Mouse (Mus musculus): ENCODE measurements around the gene Slc38a1. TPM values are rescaled to one million over a fixed set of nuclear protein-coding genes. Genes with fewer than 3 reads are reported as not detected.

Slc38a1 gene
- 109 TPM in 2 replicates for polyA plus RNA-seq (2014; fragmentation: Nextera tagmentation; extraction: Ambion mirVana)

DNA sequence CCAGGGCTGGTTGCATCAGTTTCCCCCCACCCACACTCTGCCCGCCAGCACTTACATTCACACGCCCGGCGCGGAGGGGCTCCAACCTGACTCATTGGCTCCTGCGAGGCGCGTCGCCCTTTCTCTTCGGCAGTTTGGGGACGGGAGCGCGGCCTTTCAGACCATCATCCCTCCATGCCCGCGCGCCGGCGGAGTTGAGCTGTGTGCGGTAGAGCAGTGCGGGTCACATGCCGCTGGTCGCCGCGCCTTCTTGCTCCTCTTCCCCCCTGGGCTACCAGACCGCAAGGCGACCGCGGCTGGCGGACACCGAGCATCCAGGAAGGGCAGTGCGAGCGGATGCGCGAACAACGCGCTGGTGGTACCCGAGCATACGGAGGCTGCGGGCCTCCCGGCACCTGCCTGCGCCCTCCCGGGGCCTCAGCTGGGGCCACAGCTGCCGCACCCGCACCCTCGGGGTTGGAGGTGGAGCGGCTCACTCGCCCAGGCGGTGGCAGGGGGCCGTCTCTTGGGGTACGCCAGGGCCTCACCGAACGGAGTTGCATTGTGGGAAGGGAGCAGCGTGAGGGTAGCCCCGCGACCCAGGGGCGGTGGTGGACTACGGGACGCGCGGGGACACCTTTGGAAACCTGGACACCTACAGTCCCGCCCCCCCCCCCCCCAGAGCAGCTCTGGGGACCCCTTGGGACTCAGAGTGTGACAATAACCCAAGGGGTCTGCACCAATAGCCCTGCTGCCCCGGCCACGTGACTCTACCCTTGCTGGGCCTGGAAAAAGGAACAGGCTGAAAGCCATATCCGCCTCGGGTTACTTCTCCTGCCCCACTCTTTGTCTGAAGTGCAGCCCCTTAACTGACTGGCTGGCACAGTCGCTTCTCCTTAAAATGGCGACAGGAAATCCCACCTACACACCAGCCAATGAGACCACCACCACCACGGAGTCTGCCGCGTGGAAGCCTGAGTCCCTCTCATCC is at the start of gene Slc38a1:
Slc38a1 (minus strand) TSS at position 478 of the 970 bp plus-strand sequence.
- no peaks in the 10 kb centered on the region for H3K9me3 ChIP-seq (ENCODE audit: control insufficient read depth, low read length)
- no peaks in the 10 kb centered on the region for H3K27me3 ChIP-seq (ENCODE audit: control insufficient read depth, insufficient read depth, low read length)
- peaks cover 18% of the 10 kb centered on the region for H3K4me1 ChIP-seq (ENCODE audit: control insufficient read depth, insufficient read depth, low read length)
- DNase-seq (ENCODE audit: low spot score, missing footprints) (peak; percentile 97), ATAC-seq (ENCODE audit: low FRiP score) (peak; percentile 87)
- peak within 1 kb of the TSS; percentile 87 for H3K4me3 ChIP-seq (ENCODE audit: low read depth, low read length)
- H3K27ac ChIP-seq (ENCODE audit: low read depth, low read length): peak within 1 kb of the TSS; percentile 99
- peak within 1 kb of the TSS; percentile 78 for H3K4me2 ChIP-seq
- WGBS: under 1% methylated on average over 68 of the region's 70 CpGs
- peak within 1 kb of the TSS; percentile 99 for H3K9ac ChIP-seq (ENCODE audit: low read length)
- H3K36me3 ChIP-seq (ENCODE audit: control insufficient read depth, insufficient read depth, low read length): peaks cover 7% of the 10 kb centered on the region; the same call in 1 of the 2 replicates

DNA sequence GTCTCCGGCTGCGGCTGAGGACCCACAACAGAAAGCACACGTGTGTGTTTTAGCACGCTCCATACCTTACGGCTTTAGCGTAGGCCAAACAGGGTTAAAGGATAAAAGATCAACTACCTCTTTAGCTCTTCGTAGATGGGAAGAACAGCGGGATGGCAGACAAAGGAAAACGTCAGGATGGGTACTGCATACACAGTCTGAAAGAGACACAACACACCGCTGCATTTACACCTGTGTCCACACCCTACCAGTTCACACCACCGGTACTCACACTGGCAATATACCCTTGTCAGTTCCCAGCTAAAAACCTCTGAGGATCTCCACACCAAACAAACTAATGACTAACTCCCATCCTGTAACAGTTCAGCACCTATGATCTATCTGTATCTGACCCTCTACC is 49.7 kb upstream of the Slc38a1 start:
- DNase-seq (ENCODE audit: low spot score, missing footprints) (no peak), ATAC-seq (ENCODE audit: low FRiP score) (no peak)
- Histone ChIP-seq H3K4me3 (ENCODE audit: low read depth, low read length) (no peak overlapping the region), H3K4me2 (no peak overlapping the region), H3K27me3 (ENCODE audit: control insufficient read depth, insufficient read depth, low read length) (no peaks in the 10 kb centered on the region), H3K9me3 (ENCODE audit: control insufficient read depth, low read length) (no peaks in the 10 kb centered on the region), H3K36me3 (ENCODE audit: control insufficient read depth, insufficient read depth, low read length) (peaks cover 76% of the 10 kb centered on the region), H3K9ac (ENCODE audit: low read length) (no peak overlapping the region), H3K4me1 (ENCODE audit: control insufficient read depth, insufficient read depth, low read length) (peaks cover 16% of the 10 kb centered on the region), H3K27ac (ENCODE audit: low read depth, low read length) (no peak overlapping the region)
- 93% methylated on average over 11 of the region's 11 CpGs for whole genome bisulfite sequencing

DNA sequence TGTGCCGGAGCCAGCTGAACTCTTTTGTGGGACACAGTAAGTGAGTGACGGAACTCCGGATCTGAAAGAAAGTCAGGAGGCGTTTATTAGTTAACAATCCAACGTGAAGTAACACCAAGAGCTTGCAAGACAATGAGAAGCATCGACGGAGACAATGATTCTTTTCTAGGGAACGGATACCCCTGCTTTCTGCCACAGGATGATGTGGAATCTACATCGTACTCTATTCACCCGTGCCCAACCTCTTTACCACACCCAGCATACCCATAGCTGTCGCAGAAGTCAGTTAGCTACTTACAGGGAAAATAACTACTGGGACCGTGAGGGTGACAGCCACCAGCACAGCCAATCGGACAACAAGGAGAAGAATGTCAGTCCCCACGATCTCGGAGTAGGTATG is 48.7 kb upstream of the Slc38a1 start:
- DNase-seq (ENCODE audit: low spot score, missing footprints): no peak

DNA sequence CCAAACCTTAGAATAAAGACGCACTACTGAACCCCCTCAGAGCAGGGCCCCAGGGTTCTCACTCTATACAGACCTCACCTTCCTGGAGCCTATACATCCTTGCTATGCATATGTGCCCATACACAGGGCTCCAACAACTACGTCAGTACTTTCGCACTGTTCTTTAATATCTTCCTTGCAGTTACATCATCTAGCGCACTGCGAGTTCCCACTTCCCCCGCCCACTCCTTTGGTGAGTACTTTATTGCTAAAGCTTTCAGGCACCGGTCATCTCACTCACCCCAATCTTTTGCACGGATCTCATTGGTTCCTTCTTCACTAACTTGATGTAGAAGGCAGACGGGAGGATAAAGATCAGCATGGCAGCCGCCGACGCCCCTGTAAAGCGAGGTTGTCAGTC is 48.1 kb upstream of the Slc38a1 start:
- DNase-seq (ENCODE audit: low spot score, missing footprints) (no peak), ATAC-seq (ENCODE audit: low FRiP score) (no peak)
- Histone ChIP-seq H3K27ac (ENCODE audit: low read depth, low read length) (no peak overlapping the region), H3K9me3 (ENCODE audit: control insufficient read depth, low read length) (no peaks in the 10 kb centered on the region), H3K4me3 (ENCODE audit: low read depth, low read length) (no peak overlapping the region), H3K4me1 (ENCODE audit: control insufficient read depth, insufficient read depth, low read length) (peaks cover 2% of the 10 kb centered on the region; the same call in 1 of the 2 replicates), H3K4me2 (no peak overlapping the region), H3K36me3 (ENCODE audit: control insufficient read depth, insufficient read depth, low read length) (peaks cover 70% of the 10 kb centered on the region), H3K27me3 (ENCODE audit: control insufficient read depth, insufficient read depth, low read length) (no peaks in the 10 kb centered on the region), H3K9ac (ENCODE audit: low read length) (no peak overlapping the region)
- WGBS: 94% methylated on average over 13 of the region's 13 CpGs

More for the DNA sequence above, 48.7 kb upstream of the Slc38a1 start:
- no peak overlapping the region for H3K9ac ChIP-seq (ENCODE audit: low read length)
- ATAC-seq (ENCODE audit: low FRiP score): no peak
- no peak overlapping the region for H3K4me2 ChIP-seq
- 92% methylated on average over 15 of the region's 15 CpGs for WGBS
- H3K4me3 ChIP-seq (ENCODE audit: low read depth, low read length): no peak overlapping the region
- H3K27me3 ChIP-seq (ENCODE audit: control insufficient read depth, insufficient read depth, low read length): no peaks in the 10 kb centered on the region
- H3K9me3 ChIP-seq (ENCODE audit: control insufficient read depth, low read length): no peaks in the 10 kb centered on the region
- no peak overlapping the region for H3K27ac ChIP-seq (ENCODE audit: low read depth, low read length)
- peaks cover 70% of the 10 kb centered on the region for H3K36me3 ChIP-seq (ENCODE audit: control insufficient read depth, insufficient read depth, low read length)
- H3K4me1 ChIP-seq (ENCODE audit: control insufficient read depth, insufficient read depth, low read length): peaks cover 5% of the 10 kb centered on the region

DNA sequence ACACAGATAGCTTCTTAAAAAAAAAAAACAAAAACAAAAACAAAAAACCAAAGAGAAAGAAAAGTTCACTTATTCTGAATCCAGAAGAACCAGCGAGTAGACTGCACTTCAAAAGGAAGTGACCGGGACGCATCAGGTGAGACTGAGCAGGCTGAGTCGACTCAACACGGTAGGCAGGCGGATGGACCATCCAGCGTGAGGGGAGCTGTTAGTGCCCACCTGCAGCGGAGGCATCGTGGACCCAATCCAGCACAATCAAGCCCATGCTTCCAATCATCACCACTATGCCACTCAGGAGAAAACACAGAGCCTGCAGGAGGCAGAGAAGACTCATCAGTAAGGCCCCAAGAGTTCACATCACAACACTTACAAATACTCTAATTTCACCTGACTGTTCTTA is 47.2 kb upstream of the Slc38a1 start:
- H3K9me3 ChIP-seq (ENCODE audit: control insufficient read depth, low read length): no peaks in the 10 kb centered on the region
- H3K27me3 ChIP-seq (ENCODE audit: control insufficient read depth, insufficient read depth, low read length): no peaks in the 10 kb centered on the region
- H3K27ac ChIP-seq (ENCODE audit: low read depth, low read length): no peak overlapping the region
- ATAC-seq (ENCODE audit: low FRiP score) (no peak), DNase-seq (ENCODE audit: low spot score, missing footprints) (no peak)
- no peak overlapping the region for H3K9ac ChIP-seq (ENCODE audit: low read length)
- no peak overlapping the region for H3K4me3 ChIP-seq (ENCODE audit: low read depth, low read length)
- H3K4me1 ChIP-seq (ENCODE audit: control insufficient read depth, insufficient read depth, low read length): no peaks in the 10 kb centered on the region
- no peak overlapping the region for H3K4me2 ChIP-seq
- peaks cover 63% of the 10 kb centered on the region for H3K36me3 ChIP-seq (ENCODE audit: control insufficient read depth, insufficient read depth, low read length)
- WGBS: 96% methylated on average over 9 of the region's 9 CpGs

DNA sequence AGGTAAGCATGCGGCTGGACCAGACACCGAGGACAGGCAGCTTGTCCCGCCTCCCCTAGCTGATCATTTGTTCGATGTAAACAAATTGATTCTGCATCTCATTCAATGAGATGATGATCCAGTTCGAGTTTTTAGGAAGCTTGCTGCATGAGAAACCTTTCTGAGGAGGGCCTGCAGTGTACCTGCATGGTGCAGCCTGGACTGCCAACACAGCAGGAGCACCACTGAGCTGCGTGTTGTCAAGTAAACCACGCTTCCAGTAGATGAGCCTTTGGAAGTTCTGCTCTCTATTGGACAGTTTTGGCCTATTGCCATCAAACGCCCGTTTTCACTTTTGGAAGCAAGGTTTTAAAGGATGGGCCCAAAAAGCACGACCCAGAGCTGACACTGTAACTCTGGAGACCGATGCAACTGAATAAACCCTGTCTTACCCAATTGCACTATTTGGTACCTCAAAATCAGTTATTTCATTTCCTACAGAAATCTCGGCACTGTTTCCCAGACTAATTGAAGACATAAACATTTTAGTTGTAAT is 46.1 kb upstream of the Slc38a1 start:
- WGBS: 94% methylated on average over 12 of the region's 12 CpGs
- H3K36me3 ChIP-seq (ENCODE audit: control insufficient read depth, insufficient read depth, low read length): peaks cover 54% of the 10 kb centered on the region
- H3K9me3 ChIP-seq (ENCODE audit: control insufficient read depth, low read length): no peaks in the 10 kb centered on the region

DNA sequence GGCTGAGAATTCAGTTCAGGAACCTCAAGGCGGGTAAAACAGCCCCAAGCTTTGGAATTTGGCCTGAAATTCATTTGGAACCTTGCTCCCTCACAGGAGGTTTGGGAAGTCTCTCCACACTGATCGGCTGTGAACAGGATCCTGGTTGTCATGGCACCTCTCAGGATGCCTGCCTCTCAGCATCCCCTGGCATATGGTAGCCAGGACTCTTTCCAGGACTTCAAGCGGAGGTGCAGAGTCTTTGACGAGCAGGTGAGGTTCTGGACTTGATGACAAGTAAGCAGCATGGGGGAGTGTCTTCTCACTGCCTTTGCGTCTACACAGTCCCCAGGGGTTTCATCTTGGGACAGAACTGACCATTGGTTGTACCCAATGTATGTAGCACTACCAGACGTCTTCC is 45.3 kb upstream of the Slc38a1 start:
- Histone ChIP-seq H3K9me3 (ENCODE audit: control insufficient read depth, low read length) (no peaks in the 10 kb centered on the region), H3K27me3 (ENCODE audit: control insufficient read depth, insufficient read depth, low read length) (no peaks in the 10 kb centered on the region), H3K27ac (ENCODE audit: low read depth, low read length) (no peak overlapping the region), H3K9ac (ENCODE audit: low read length) (no peak overlapping the region), H3K4me3 (ENCODE audit: low read depth, low read length) (no peak overlapping the region), H3K4me1 (ENCODE audit: control insufficient read depth, insufficient read depth, low read length) (no peaks in the 10 kb centered on the region), H3K36me3 (ENCODE audit: control insufficient read depth, insufficient read depth, low read length) (peaks cover 46% of the 10 kb centered on the region), H3K4me2 (no peak overlapping the region)
- WGBS: 85% methylated on average over 6 of the region's 6 CpGs
- no peak for DNase-seq (ENCODE audit: low spot score, missing footprints)
- ATAC-seq (ENCODE audit: low FRiP score): no peak

More for the DNA sequence above, 46.1 kb upstream of the Slc38a1 start:
- H3K4me1 ChIP-seq (ENCODE audit: control insufficient read depth, insufficient read depth, low read length): no peaks in the 10 kb centered on the region
- no peak overlapping the region for H3K4me2 ChIP-seq
- H3K27ac ChIP-seq (ENCODE audit: low read depth, low read length): no peak overlapping the region
- no peak for DNase-seq (ENCODE audit: low spot score, missing footprints)
- no peaks in the 10 kb centered on the region for H3K27me3 ChIP-seq (ENCODE audit: control insufficient read depth, insufficient read depth, low read length)
- no peak overlapping the region for H3K4me3 ChIP-seq (ENCODE audit: low read depth, low read length)
- ATAC-seq (ENCODE audit: low FRiP score): no peak
- no peak overlapping the region for H3K9ac ChIP-seq (ENCODE audit: low read length)

DNA sequence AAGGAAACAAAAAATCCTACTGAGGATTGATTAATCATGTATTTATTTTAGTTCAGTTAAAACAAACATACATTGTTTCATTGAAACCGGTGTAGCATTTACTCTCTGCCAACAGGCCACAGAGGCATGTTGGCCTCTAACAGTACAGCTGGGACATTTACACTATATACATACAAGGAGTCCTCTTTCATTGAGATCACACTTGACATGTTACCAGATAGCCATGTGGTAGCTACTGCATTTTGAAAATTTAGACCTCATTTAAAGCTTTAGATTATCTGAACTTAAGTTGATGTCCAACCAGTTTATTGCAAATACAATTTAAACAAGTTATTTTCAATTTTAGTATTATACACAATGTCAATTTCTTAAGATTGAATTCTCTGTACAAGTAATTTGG is 44.7 kb upstream of the Slc38a1 start:
- Histone ChIP-seq H3K4me3 (ENCODE audit: low read depth, low read length) (no peak overlapping the region), H3K36me3 (ENCODE audit: control insufficient read depth, insufficient read depth, low read length) (peaks cover 39% of the 10 kb centered on the region), H3K9me3 (ENCODE audit: control insufficient read depth, low read length) (no peaks in the 10 kb centered on the region), H3K27me3 (ENCODE audit: control insufficient read depth, insufficient read depth, low read length) (no peaks in the 10 kb centered on the region), H3K9ac (ENCODE audit: low read length) (no peak overlapping the region), H3K4me1 (ENCODE audit: control insufficient read depth, insufficient read depth, low read length) (no peaks in the 10 kb centered on the region), H3K27ac (ENCODE audit: low read depth, low read length) (no peak overlapping the region), H3K4me2 (no peak overlapping the region)
- 60% methylated on average over 1 of the region's 1 CpGs for WGBS
- no peak for DNase-seq (ENCODE audit: low spot score, missing footprints)
- ATAC-seq (ENCODE audit: low FRiP score): no peak

Data from midbrain, embryonic 11.5 days (tissue).